Mouse (Mus musculus) liver, embryonic 11.5 days (tissue): ENCODE results near the gene Hmg20b. TPM values are rescaled to one million over a fixed set of nuclear protein-coding genes. Genes with fewer than 3 reads are reported as not detected.

ENCODE experiments used
- ATAC-seq: fragments of 200-750 bp; cut with Nextera tagmentation; replicated peaks from 2 replicates; pipeline ENCODE4 v1.8.0; 2017; ENCODE audit warnings: moderate number of reproducible peaks, mild to moderate bottlenecking, moderate TSS enrichment, moderate library complexity; ENCODE audit not compliant: low FRiP score
- DNase-seq: peaks from one replicate; pipeline ENCODE4 v3.0.0-alpha.2; 2017; ENCODE audit warnings: low spot score
- H3K27ac ChIP-seq: fragments of 300-500 bp; sonication (generic); 2 replicates; pipeline ENCODE4 v1.5.1; 2014; ENCODE audit warnings: mild to moderate bottlenecking, low read depth, low read length, control low read depth
- H3K27me3 ChIP-seq: fragments of 300-500 bp; sonication (generic); replicated peaks from 2 replicates; pipeline ENCODE4 v1.6.1; 2014; ENCODE audit warnings: low read length, mixed read lengths; ENCODE audit not compliant: control insufficient read depth, insufficient read depth
- H3K36me3 ChIP-seq: fragments of 300-500 bp; sonication (generic); 2 replicates; pipeline ENCODE4 v1.6.1; 2014; ENCODE audit warnings: mild to moderate bottlenecking, low read length, moderate library complexity, mixed read lengths; ENCODE audit not compliant: control insufficient read depth, insufficient read depth
- H3K4me1 ChIP-seq: fragments of 300-500 bp; sonication (generic); replicated peaks from 2 replicates; pipeline ENCODE4 v1.6.1; 2014; ENCODE audit warnings: low read length, mixed read lengths; ENCODE audit not compliant: control insufficient read depth, insufficient read depth
- H3K4me2 ChIP-seq: fragments of 300-500 bp; sonication (generic); 2 replicates; pipeline ENCODE4 v1.6.1; 2014; ENCODE audit warnings: mild to moderate bottlenecking, control low read depth, moderate library complexity
- H3K4me3 ChIP-seq: fragments of 300-500 bp; sonication (generic); 2 replicates; pipeline ENCODE4 v1.5.1; 2014; ENCODE audit warnings: low read depth, low read length, control low read depth
- H3K9ac ChIP-seq: fragments of 300-500 bp; sonication (generic); 2 replicates; pipeline ENCODE4 v1.6.1; 2014; ENCODE audit warnings: low read depth, low read length, control low read depth
- H3K9me3 ChIP-seq: fragments of 300-500 bp; sonication (generic); 2 replicates; pipeline ENCODE4 v1.6.1; 2016; ENCODE audit warnings: low read length, inconsistent platforms, mixed read lengths; ENCODE audit not compliant: control insufficient read depth
- WGBS: fragments of 180-500 bp; shearing (Covaris S2); extraction: QIAGEN DNeasy Blood & Tissue Kit; methylation state at CpG from one replicate; pipeline ENCODE4 v1.1.7; 2014; 5-methylcytosine and 5-hydroxymethylcytosine counted together
- polyA plus RNA-seq: library from polyadenylated mRNA; unstranded; fragments of >200 nt; fragmentation: Nextera tagmentation; extraction: Ambion mirVana; gene quantifications from 2 replicates; pipeline ENCODE4 v1.2.1, GENCODE M21; 2014

The Hmg20b gene
- polyA plus RNA-seq, 1 experiment from 2014 or later, result 68.6 TPM

DNA sequence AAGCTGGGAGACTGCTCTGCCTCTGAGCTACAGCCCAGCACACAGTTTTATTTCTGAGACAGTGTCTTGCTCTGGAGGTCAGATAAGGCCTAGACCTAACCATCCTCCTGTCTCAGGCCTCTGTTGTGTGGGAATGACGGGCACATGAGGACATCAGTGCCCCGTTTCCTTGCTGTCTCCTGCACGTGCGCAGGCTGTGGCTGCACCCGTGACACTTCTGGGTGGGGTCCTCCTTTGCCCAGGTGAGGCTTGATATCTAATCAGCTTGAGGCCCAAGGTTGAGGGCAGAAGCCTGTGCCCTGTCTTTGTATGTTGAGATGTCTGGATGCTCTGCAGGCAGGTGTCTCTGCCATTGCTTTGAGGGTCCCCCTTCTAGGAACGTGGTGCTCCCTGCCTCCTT lies 42.0 kb upstream of the Hmg20b start:
- no peaks in the 10 kb centered on the region for H3K9me3 ChIP-seq
- no peaks in the 10 kb centered on the region for H3K27me3 ChIP-seq
- H3K9ac ChIP-seq, result no peak overlapping the region
- no peak overlapping the region for H3K4me2 ChIP-seq
- no peak overlapping the region for H3K4me3 ChIP-seq
- no peak overlapping the region for H3K27ac ChIP-seq
- peaks cover 26% of the 10 kb centered on the region for H3K4me1 ChIP-seq
- 71% methylated on average over 6 of the region's 6 CpGs for WGBS
- DNase-seq, result no peak
- no peak for ATAC-seq
- peaks cover 12% of the 10 kb centered on the region for H3K36me3 ChIP-seq

GRCm38 (mm10) chr10:81390678-81390965 lies 40.3 kb upstream of the Hmg20b start:
- no peak for ATAC-seq
- H3K27me3 ChIP-seq, result no peaks in the 10 kb centered on the region
- H3K27ac ChIP-seq, result no peak overlapping the region
- H3K4me3 ChIP-seq, result no peak overlapping the region
- H3K4me1 ChIP-seq, result peaks cover 32% of the 10 kb centered on the region
- no peaks in the 10 kb centered on the region for H3K9me3 ChIP-seq
- no peak for DNase-seq
- no peak overlapping the region for H3K9ac ChIP-seq
- peaks cover 25% of the 10 kb centered on the region for H3K36me3 ChIP-seq
- WGBS, result 87% methylated on average over 13 of the region's 13 CpGs
- H3K4me2 ChIP-seq, result no peak overlapping the region

DNA sequence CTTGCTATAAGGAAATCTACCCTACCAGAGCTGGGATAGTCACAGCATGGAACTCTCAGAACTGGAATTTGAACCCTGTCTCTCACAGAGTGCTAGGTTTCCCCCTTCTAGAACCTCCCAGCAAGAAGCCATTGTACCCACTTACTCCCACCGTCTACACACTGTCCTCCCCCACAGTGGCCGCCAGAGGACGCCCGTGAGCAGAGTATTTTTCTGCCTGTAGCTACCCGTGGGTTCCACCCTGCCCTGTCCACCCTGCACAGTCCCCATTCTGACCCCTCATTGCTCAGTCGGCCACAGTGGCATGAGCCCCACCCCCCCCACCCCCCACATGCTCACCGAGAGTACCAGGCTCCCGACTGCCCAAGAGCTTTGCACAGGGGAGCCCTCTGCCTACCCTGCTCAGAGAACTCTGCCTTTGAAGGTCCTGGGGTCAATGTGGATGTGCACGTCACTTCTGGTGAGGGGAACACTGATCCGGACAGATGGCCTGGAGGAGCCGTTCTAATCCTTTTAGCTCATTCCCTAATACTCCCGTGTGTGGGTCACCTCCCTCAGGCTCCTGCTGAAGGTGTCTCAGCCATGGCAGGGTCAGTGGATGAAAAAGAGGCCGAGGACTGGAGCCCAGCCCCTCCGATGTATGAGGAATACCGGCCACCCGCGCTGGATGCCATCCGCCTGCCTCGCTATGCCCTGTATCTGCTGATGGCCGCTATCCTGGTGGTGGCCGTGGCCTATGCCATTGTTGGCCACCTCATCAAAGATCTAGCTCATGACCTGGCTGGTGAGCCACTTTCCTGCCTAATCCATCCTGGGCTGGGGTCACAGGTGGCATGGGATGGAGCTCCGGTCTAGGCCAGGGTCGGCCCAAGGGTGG lies 39.8 kb upstream of the Hmg20b start:
- WGBS, result 60% methylated on average over 23 of the region's 23 CpGs

DNA sequence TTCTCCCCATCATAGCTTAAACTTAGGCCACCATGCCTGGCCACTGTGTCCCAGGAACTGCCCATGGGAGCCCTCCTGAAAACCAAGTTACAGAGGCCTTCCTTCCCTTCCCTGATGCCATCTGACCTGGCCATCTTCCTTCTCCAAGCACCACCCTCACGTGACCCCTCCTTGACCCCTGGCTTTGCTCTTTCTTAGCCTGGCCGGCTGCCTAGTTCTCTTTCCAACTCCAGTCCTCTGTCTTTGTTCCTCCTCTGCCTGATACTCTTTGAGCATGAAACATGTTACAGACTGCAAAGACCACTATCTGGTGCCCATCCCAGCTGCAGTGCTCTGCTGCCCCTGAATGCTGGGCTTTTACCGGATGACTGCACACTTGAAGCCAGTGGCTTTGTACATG lies 39.1 kb upstream of the Hmg20b start:
- DNase-seq (no peak), ATAC-seq (no peak)
- peaks cover 25% of the 10 kb centered on the region for H3K36me3 ChIP-seq
- WGBS, result 69% methylated on average over 3 of the region's 3 CpGs
- H3K9me3 ChIP-seq, result no peaks in the 10 kb centered on the region
- H3K4me1 ChIP-seq, result peaks cover 40% of the 10 kb centered on the region
- H3K27ac ChIP-seq, result no peak overlapping the region
- no peak overlapping the region for H3K4me2 ChIP-seq
- H3K27me3 ChIP-seq, result no peaks in the 10 kb centered on the region
- H3K4me3 ChIP-seq, result no peak overlapping the region
- H3K9ac ChIP-seq, result no peak overlapping the region

More for the DNA sequence above, 39.8 kb upstream of the Hmg20b start:
- Histone ChIP-seq H3K4me1 (peaks cover 37% of the 10 kb centered on the region), H3K36me3 (peaks cover 25% of the 10 kb centered on the region), H3K27ac (no peak overlapping the region), H3K9ac (no peak overlapping the region), H3K9me3 (no peaks in the 10 kb centered on the region), H3K4me2 (no peak overlapping the region), H3K27me3 (no peaks in the 10 kb centered on the region), H3K4me3 (no peak overlapping the region)
- DNase-seq (no peak), ATAC-seq (peak; percentile 59; the same call in 1 of the 2 replicates)

- H3K4me2 ChIP-seq, result no peak within 1 kb of the TSS
- peaks cover 25% of the 10 kb centered on the region for H3K36me3 ChIP-seq
- DNase-seq (no peak), ATAC-seq (no peak)
- no peak within 1 kb of the TSS for H3K9ac ChIP-seq
- H3K27ac ChIP-seq, result no peak within 1 kb of the TSS
- no peaks in the 10 kb centered on the region for H3K9me3 ChIP-seq
- H3K27me3 ChIP-seq, result no peaks in the 10 kb centered on the region
- WGBS, result 71% methylated on average over 5 of the region's 5 CpGs
- H3K4me1 ChIP-seq, result peaks cover 34% of the 10 kb centered on the region
- H3K4me3 ChIP-seq, result no peak within 1 kb of the TSS
Observed at GRCm38 (mm10) chr10:81388505-81389055, 38.3 kb upstream of the Hmg20b start, which contains the start of gene Gm48552. TSS of gene Gm48552 (plus strand) at chr10:81389005.

- H3K9ac ChIP-seq, result no peak overlapping the region
- ATAC-seq (no peak), DNase-seq (no peak)
- no peaks in the 10 kb centered on the region for H3K27me3 ChIP-seq
- no peak overlapping the region for H3K27ac ChIP-seq
- H3K4me3 ChIP-seq, result no peak overlapping the region
- H3K4me1 ChIP-seq, result peaks cover 28% of the 10 kb centered on the region
- peaks cover 25% of the 10 kb centered on the region for H3K36me3 ChIP-seq
- no peaks in the 10 kb centered on the region for H3K9me3 ChIP-seq
- H3K4me2 ChIP-seq, result no peak overlapping the region
- WGBS, result 92% methylated on average over 20 of the region's 20 CpGs
Observed at GRCm38 (mm10) chr10:81387716-81388115, 37.4 kb upstream of the Hmg20b start.

DNA sequence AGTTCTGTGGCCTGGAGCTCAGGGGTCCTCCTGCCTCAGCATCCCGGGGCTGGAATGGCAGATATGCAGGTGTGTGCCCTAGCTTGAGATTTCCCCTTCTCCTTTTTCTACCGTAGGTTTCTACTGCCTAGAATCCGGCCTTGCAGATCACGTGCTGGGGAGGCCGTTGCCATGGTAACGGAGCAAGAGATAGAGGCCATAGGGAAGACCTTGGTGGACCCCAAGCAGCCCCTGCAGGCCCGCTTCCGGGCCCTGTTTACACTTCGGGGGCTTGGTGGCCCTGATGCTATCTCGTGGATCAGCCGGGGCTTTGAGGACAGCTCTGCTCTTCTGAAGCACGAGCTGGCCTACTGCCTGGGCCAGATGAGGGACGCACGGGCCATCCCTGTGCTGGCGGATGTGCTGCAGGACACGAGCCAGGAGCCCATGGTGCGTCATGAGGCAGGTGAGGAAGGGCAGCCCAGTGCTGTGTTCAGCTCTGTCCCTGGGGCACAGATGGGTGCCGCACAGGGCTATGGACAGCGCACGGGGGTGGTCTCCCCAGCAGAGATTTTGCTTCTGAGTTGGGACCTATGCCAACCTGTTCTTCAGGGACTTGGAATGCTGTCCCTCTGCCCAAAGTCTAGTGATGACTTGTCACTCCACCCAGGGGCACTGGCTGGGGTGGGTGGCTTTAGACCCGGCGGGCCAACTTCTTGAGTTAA lies 35.5 kb upstream of the Hmg20b start:
- ATAC-seq (no peak), DNase-seq (no peak)
- Histone ChIP-seq H3K36me3 (peaks cover 25% of the 10 kb centered on the region), H3K9me3 (no peaks in the 10 kb centered on the region), H3K9ac (peak overlapping the region; percentile 86), H3K4me3 (peak overlapping the region; percentile 78), H3K4me2 (peak overlapping the region; percentile 94), H3K4me1 (peaks cover 43% of the 10 kb centered on the region), H3K27me3 (no peaks in the 10 kb centered on the region), H3K27ac (no peak overlapping the region)
- WGBS, result 65% methylated on average over 22 of the region's 22 CpGs

DNA sequence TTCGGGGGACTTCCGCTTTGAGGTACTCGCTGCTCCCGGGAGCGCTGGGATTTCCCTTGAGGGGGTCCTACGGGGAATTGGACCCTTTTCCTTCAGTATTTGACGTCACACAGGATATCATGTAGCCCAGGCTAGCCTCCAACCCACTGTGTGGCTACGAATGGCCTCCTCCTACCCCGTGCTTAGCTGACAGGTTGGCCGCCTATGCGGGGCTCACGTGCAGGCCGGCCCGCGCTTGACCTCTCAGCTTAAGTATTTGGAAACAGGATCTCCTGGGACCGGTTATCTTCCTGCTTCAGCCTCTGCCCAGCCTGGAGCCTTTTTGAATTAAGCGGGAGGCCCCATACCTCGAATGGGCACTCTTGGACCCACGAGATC lies 34.3 kb upstream of the Hmg20b start:
- Histone ChIP-seq H3K27ac (peak overlapping the region; percentile 85), H3K9ac (peak overlapping the region; percentile 86), H3K9me3 (no peaks in the 10 kb centered on the region), H3K36me3 (peaks cover 25% of the 10 kb centered on the region), H3K4me2 (peak overlapping the region; percentile 94), H3K4me3 (peak overlapping the region; percentile 78), H3K27me3 (no peaks in the 10 kb centered on the region), H3K4me1 (peaks cover 46% of the 10 kb centered on the region)
- ATAC-seq, result 0 out of 2 replicates have a peak, but pooled peaks have one; percentile 9
- no peak for DNase-seq
- under 1% methylated on average over 19 of the region's 19 CpGs for WGBS
